Mouse (Mus musculus) urinary bladder, adult 18-20 months (tissue): ENCODE measurements around the gene Nt5c2.

Experiments used
- DNase-seq, 2 experiments: peaks; one replicate each; pipeline ENCODE4 v3.0.0; 2022; ENCODE audit warnings: low spot score in 2 of 2, mixed read lengths in 2 of 2

The Nt5c2 gene

DNA sequence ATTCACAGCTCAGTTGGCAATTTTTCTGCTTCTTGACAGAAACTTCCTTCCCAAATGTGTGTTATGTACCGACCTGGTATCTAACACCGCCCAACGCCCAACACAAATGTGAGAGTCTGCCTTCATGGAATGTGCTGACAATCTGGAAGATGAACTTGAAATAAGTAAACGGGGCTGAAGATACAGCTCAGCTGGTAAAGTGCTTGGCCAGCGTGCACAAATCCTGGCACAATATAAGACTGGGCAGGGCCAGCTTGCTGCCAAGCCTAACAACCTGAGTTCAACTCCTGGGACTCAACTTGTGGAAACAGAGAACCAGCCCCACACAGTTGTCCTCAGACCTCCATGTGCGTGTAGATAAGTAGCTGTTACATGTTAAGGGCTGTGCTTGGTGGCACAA lies 48.6 kb downstream of the Nt5c2 start:
- DNase-seq = no peak

GRCm38 (mm10) chr19:46965496-46965895 lies 49.5 kb downstream of the Nt5c2 start:
- DNase-seq = no peak

DNA sequence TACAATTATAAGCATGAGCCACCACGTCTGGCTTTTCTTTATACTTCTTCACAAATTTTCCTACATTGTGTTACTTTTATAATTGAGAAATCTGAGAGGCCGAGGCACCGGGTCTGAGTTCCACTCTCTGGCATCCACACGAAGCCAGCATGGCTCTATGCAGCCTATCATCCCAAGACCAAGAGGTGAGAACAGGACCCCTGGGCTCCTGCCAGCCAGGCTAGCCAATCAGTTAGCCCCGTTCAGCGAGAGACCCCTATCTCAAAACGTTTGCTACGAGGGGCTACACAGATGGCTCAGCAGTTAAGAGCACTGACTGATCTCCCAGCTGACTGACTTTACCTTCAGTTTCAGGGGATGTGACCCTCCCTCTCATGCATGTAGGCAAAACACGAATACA lies 50.6 kb downstream of the Nt5c2 start:
- DNase-seq = no peak

- DNase-seq = no peak
Measured at GRCm38 (mm10) chr19:46963440-46963839, 51.5 kb downstream of the Nt5c2 start.

- no peak for DNase-seq
Measured at GRCm38 (mm10) chr19:46962841-46963240, 52.1 kb downstream of the Nt5c2 start.

- DNase-seq = peak; percentile 66 to 79
Measured at GRCm38 (mm10) chr19:46962171-46962772, 52.7 kb downstream of the Nt5c2 start.

GRCm38 (mm10) chr19:46961652-46962051 lies 53.3 kb downstream of the Nt5c2 start:
- peak; percentile 70 to 77 for DNase-seq

GRCm38 (mm10) chr19:46961047-46961651 lies 53.8 kb downstream of the Nt5c2 start:
- no peak for DNase-seq

GRCm38 (mm10) chr19:46960101-46961046 lies 54.6 kb downstream of the Nt5c2 start:
- DNase-seq = no peak

GRCm38 (mm10) chr19:46959536-46959935 lies 55.4 kb downstream of the Nt5c2 start:
- no peak for DNase-seq

DNA sequence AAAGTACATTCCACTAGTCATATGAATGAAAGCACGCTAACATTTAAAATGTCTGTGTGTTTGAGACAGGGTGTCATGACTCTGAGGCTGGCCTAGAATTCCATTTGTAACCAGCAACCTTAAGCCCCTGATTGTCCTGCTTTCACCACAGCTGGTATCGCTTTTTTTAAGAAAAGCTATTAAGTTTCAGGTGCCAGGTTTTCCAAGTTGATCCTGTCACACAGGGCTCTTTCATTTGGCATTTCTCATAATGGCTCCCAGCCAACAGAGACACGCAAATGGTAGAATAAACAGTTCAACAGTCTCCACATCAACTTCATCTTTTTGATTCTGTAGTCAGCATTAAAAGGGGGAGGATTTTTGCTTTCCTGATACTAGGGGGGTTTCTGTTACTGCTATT lies 56.4 kb downstream of the Nt5c2 start:
- no peak for DNase-seq

DNA sequence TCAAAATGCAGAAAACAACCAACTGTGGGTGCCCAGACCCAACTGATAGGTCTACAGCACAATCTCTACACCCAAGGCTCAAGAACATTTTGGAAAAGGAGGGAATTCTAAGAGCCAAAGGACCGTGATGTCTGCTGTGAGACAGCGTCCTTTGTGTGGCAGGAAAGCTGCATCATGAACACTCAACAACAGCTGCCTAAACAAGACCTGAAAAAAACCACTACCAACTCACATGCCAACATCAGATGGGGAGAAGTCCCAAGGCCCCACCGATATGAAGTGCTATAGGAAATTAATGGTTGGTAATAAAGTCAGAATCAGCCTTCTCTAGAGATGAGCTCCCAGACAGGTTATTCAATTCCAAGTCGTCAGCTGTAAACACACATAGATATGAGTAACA lies 57.0 kb downstream of the Nt5c2 start:
- DNase-seq = no peak

DNA sequence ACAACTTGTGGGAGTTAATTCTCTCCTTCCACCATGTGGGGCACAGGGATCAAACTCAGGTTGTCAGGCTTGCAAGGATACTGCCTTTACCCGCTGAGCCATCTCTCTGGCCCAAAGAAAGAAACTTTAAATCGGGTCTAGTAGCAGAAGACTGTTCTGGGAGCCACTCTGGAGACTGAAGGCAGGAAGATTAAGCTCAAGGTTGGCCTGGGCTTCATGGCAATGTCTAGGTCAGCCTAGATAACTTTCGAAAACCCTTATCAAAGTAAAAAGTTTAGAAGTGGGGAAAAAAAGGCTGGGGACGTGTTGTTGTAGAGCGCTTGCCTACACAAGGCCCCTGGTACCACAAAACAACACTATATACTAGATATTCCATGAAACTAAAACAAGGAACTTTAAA lies 58.0 kb downstream of the Nt5c2 start:
- no peak for DNase-seq

DNA sequence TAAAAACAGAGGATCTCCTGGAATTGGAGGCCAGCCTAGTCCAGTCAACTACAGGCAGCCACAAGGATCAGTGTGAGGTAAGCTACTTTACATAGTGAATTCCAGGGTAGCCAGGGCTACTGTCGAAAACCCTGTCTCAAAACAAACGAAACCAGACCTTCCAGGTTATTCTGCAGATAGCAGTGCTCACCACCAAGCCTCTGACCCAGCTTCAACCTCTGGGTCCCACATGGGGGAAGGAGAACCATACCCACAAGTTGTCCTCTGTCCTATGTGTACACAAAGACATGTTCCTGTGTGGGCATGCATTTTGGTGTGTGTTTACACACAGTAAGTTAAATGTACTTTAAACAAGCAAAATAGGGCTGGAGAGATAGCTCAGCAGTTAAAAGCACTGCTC lies 58.5 kb downstream of the Nt5c2 start:
- DNase-seq = peak in 1 of 2 experiments; percentile 56

GRCm38 (mm10) chr19:46955630-46956029 lies 59.3 kb downstream of the Nt5c2 start:
- no peak for DNase-seq

GRCm38 (mm10) chr19:46953536-46953935 lies 61.4 kb downstream of the Nt5c2 start:
- no peak for DNase-seq

DNA sequence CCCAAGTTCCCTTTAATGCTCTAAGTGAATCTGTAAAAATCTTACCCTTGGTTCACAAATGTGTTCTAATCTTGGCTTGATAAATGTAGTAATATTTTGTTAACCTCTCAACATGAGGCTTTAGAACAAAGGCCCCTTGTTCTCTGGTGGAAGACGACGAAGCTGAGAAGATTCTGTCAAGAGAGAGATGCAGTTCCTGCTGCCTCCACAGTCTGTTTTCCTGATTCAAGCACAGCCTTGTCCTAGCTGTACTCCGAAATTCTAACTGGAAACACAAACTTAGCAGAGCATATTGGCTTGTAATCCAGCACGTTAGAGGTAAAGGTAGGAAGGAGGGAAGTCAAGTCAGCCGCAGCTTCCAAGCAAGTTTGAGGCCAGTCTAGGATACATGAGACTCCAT lies 62.0 kb downstream of the Nt5c2 start:
- no peak for DNase-seq

- no peak for DNase-seq
Measured at GRCm38 (mm10) chr19:46944341-46944740, 70.6 kb downstream of the Nt5c2 start.

DNA sequence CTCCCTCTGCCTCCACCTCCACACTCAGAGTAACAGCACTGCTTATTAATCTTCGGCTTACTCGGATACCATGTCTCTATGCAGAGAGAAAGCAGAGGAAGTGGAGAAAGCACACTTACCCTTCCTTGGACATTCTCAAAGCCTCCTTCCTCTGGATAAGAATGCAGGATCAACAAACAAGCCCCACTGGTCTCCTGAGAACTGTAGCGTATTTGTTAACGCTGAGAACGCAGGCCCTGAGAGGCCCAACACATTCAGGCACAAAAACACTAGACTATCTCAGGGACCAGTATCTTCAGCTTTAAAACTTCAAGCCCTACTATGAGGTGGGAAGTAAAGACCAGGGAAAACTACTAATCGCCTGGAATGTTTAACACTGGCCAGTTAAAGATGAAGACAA lies 77.8 kb downstream of the Nt5c2 start:
- DNase-seq = no peak

DNA sequence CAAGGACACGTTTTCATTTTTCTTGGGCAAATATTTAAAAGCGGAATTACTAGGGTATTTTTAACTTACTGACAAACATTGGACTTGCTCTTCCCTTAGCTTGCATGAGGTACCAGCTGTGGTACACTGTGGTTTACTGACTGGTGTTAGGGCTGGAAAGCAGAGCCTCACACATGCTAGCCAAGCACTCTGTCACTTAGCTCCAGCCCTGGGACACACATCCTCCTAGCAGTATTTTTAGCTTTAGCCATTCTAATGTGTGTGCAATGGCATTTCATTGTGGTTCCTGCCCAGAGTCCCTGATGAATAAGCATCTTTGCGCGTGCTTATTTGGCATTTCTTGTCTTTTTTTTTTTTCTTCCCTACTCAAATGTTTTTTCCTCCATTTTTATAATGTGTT lies 80.9 kb downstream of the Nt5c2 start:
- DNase-seq = no peak

DNA sequence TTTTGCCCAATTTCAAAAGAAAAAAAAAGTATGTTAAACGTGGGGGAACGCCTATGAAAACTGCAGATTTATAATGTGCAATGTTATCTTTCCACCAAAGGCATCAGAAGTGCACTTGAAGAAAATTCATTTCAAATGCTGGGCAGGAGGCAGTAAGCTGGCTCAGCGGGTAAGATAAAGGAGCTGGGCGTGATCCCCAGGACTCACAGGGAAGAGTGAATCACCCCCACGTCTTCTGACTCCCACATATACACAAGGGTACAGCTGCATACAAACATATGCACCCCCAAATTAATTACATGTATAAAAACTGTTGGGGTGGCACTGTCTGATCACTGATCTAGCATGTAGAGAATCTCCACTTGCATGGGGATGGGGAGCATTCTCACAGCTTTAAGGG lies 82.3 kb downstream of the Nt5c2 start:
- DNase-seq = no peak

DNA sequence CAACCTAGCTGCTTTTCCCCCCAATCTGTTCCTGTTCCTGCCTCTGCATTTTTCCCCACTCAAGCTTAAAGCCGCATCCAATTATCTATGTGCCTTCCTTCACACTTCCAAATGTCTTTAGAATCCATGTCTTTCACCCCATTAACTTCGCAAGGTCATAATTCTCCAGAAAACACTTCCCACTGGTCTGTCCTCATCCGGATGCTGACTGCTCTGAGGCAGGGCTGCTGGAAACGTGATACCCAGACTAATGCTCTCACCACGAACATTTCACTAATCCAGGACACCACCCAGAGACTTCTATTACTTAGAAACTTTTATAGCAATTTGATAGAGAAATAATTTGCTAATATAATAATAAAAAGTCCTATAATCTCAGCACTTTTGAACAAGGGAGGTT lies 84.9 kb downstream of the Nt5c2 start:
- no peak for DNase-seq
